ENCODE assay signal across 12 mouse cellular contexts in the genomic region with DNA sequence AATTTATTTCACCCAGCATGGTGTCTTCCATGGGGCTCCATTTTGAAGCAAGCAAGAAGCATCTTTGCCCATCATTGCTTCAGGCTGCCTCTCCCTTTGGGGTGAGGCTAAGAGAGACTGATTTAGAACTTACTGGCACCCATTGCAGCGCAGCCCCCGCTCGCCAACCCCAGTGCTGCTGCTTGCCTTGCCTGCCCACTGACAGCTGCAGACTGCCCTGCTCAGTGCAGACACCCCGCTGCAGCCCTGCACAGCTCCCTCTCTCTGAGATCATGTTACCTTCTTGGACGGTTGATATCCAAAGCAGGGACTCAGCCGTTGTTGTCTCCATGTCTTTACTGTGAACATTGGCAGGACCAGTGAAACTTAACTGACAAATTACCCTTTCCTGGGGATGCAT. TPM values are rescaled to one million over a fixed set of nuclear protein-coding genes. Genes with fewer than 3 reads are reported as not detected.
DNase-seq lines count a peak whose midpoint lies in the region; ATAC-seq and TF ChIP-seq lines count a peak whose summit lies in the region.
"Had no signal": no experiment of that assay in that cellular context is flagged by ENCODE, and none has a peak within 500 bp of the region (broad histone marks: within the 10 kb centered on the region; RNA-seq: fewer than 3 reads in every experiment).

No protein-coding gene starts in this region.

- H3K4me1 ChIP-seq in embryonic facial prominence, embryonic 11.5 days (ENCODE audit: control insufficient read depth, insufficient read depth, low read length): no peaks in the 10 kb centered on the region
- peaks cover 94% of the 10 kb centered on the region for H3K4me1 ChIP-seq in liver, embryonic 15.5 days (replicated peaks)

- TF ChIP-seq CTCF in left cerebral cortex, adult 2 months (IDR thresholded peaks at IDR 0.05): no peak

- intact Hi-C loops in gastrocnemius, postnatal 36 days (cut with DNase I): no loop called here
- intact Hi-C loops in left cerebral cortex, adult 2 months (cut with DNase I): no loop called here

- no peak overlapping the region for H3K4me2 ChIP-seq in embryonic facial prominence, embryonic 11.5 days (ENCODE audit: low read depth, low read length)
- no peak overlapping the region for H3K4me2 ChIP-seq in liver, embryonic 15.5 days

- no peaks in the 10 kb centered on the region for H3K36me3 ChIP-seq in embryonic facial prominence, embryonic 11.5 days (replicated peaks; ENCODE audit: control insufficient read depth, insufficient read depth, low read depth, low read length)
- H3K36me3 ChIP-seq in liver, embryonic 15.5 days (replicated peaks): peaks cover 62% of the 10 kb centered on the region
- H3K36me3 ChIP-seq: heart, embryonic 10.5 days had no signal

- 33% methylated on average over 6 of the region's 6 CpGs for WGBS in embryonic facial prominence, embryonic 11.5 days
- 83% methylated on average over 6 of the region's 6 CpGs for WGBS in liver, embryonic 15.5 days (ENCODE audit: insufficient replicate concordance)

- no peaks in the 10 kb centered on the region for H3K27me3 ChIP-seq in embryonic facial prominence, embryonic 11.5 days (ENCODE audit: control insufficient read depth, insufficient read depth, low read length)
- no peaks in the 10 kb centered on the region for H3K27me3 ChIP-seq in liver, embryonic 15.5 days

- H3K9me3 ChIP-seq in embryonic facial prominence, embryonic 11.5 days (replicated peaks; ENCODE audit: control insufficient read depth, low read length): no peaks in the 10 kb centered on the region
- no peaks in the 10 kb centered on the region for H3K9me3 ChIP-seq in liver, embryonic 15.5 days (replicated peaks)
- H3K9me3 ChIP-seq: heart, embryonic 10.5 days had no signal

- peak; percentile 37 for DNase-seq in gastrocnemius, adult 18-20 months (ENCODE audit: low spot score)
- DNase-seq in gastrocnemius, postnatal 36 days: no peak
- DNase-seq in left cerebral cortex, adult 2 months (ENCODE audit: extremely low spot score in 1 of 2, low spot score in 2 of 2): peak in 1 of 2 experiments; percentile 47
- DNase-seq in left cerebral cortex, adult 11 months (ENCODE audit: low spot score): no peak
- peak; percentile 30 for DNase-seq in embryonic facial prominence, embryonic 11.5 days (ENCODE audit: low spot score)
- DNase-seq in adrenal gland, adult 2 months: no peak
- DNase-seq in adrenal gland, postnatal 25 days: no peak
- DNase-seq: thymus, postnatal 14 days had no signal

- H3K9ac ChIP-seq in embryonic facial prominence, embryonic 11.5 days (replicated peaks; ENCODE audit: low read length): no peak overlapping the region; the same call in 1 of the 2 replicates
- no peak overlapping the region for H3K9ac ChIP-seq in liver, embryonic 15.5 days

- no peak overlapping the region for H3K4me3 ChIP-seq in left cerebral cortex, adult 2 months
- H3K4me3 ChIP-seq in embryonic facial prominence, embryonic 11.5 days (ENCODE audit: low read depth, low read length): no peak overlapping the region
- no peak overlapping the region for H3K4me3 ChIP-seq in liver, embryonic 15.5 days (replicated peaks)
- H3K4me3 ChIP-seq: heart, embryonic 10.5 days had no signal

- peak overlapping the region; percentile 48 for H3K27ac ChIP-seq in left cerebral cortex, adult 2 months
- H3K27ac ChIP-seq in embryonic facial prominence, embryonic 11.5 days (replicated peaks; ENCODE audit: low read depth, low read length): no peak overlapping the region
- H3K27ac ChIP-seq in liver, embryonic 15.5 days (replicated peaks): peak overlapping the region; percentile 16; the same call in 1 of the 2 replicates
- H3K27ac ChIP-seq: heart, embryonic 10.5 days had no signal

- peak; percentile 70; the same call in 1 of the 2 replicates for ATAC-seq in embryonic facial prominence, embryonic 11.5 days (replicated peaks; ENCODE audit: insufficient number of reproducible peaks, low FRiP score, low TSS enrichment, low read depth)
- ATAC-seq in liver, embryonic 15.5 days (ENCODE audit: insufficient read depth): no peak
- ATAC-seq: forebrain, embryonic 14.5 days; lung, postnatal 0 days had no signal

RNA-seq across cellular contexts. Expression of gene St3gal5, which starts 15.2 kb away (rescaled TPM):
- 10 to 100 TPM; 58.1 to 85.3 TPM for total RNA-seq in gastrocnemius, adult 18-20 months (2021)
- total RNA-seq in gastrocnemius, postnatal 36 days (2021): 10 to 100 TPM; 85.0 to 99.9 TPM
- 100 to 1,000 TPM; 162 to 163 TPM for total RNA-seq in left cerebral cortex, adult 2 months (2021)
- 28.8 and 32.1 TPM in 2 replicates for polyA plus RNA-seq in embryonic facial prominence, embryonic 11.5 days (2014; fragmentation: Nextera tagmentation; extraction: Ambion mirVana)
- polyA plus RNA-seq in liver, embryonic 15.5 days (2015; fragmentation: Nextera tagmentation; extraction: Ambion mirVana): 185 and 213 TPM in 2 replicates
- total RNA-seq in adrenal gland, adult 2 months (2021): 100 to 1,000 TPM; 137 to 188 TPM
- polyA plus RNA-seq in adrenal gland, adult 2 months (2012; rRNA removed): 149 and 235 TPM in 2 replicates
- 93.4 and 102 TPM in 2 replicates for total RNA-seq in adrenal gland, postnatal 25 days (2021)

Comparison
In these comparisons a context has a peak if more than half of its experiments do, and no peak if none do; other contexts are left out.
1. DNase-seq: peak in gastrocnemius, adult 18-20 months (single experiment) and embryonic facial prominence, embryonic 11.5 days (single experiment); none in gastrocnemius, postnatal 36 days (0 of 2), left cerebral cortex, adult 11 months (single experiment), adrenal gland, adult 2 months (single experiment) and adrenal gland, postnatal 25 days (single experiment).